Mouse (Mus musculus): ENCODE results near the gene Rbm5. TPM values are rescaled to one million over a fixed set of nuclear protein-coding genes. Genes with fewer than 3 reads are reported as not detected.

Gene Rbm5
- total and polyA plus RNA-seq, 3 experiments, result 67.6 to 85.3 (median 83.6) TPM

DNA sequence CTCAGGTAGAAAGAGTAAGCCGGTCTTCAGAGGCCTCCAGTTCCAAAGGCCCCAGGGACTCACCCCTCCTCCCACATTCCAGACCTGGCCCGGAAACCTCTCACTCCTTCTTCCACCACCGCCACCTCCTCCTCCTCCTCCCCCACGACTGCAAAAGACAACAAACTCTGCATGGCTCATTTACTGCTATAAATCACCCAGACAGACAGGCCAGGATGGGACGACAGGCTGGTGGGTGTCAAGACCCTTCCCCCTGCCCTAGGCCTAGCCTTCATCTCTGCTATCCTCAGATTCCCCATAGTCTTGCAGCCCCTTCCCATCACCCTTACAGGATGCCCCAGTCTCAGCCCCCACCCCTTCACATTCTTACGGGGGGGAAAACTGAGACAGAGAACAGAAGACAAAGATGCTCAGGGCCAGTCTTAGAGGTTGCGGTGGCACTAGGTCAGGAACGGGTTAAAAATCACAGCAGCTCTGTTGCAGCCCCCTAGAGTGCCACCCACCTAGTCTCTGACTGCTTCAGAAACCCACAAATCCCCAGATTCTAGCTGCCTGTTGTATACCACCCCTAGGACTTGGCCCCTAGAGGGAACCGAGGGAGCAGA, 71.3 kb downstream of the Rbm5 start:
- Histone ChIP-seq H3K9ac (ENCODE audit: insufficient read depth, low read depth) (no peak overlapping the region), H3K4me2 (ENCODE audit: insufficient read depth, low read depth, poor library complexity, severe bottlenecking) (no peak overlapping the region), H3K4me1 (ENCODE audit: control insufficient read depth in 1 of 2, insufficient read depth in 2 of 2) (peaks cover 3 to 30% of the 10 kb centered on the region in 2 experiments), H3K27ac (ENCODE audit: insufficient read depth, low read depth) (no peak overlapping the region), H3K79me2 (replicated peaks; ENCODE audit: control insufficient read depth, extremely low read depth, insufficient read depth, poor library complexity, severe bottlenecking) (no peaks in the 10 kb centered on the region), H3K36me3 (replicated peaks in 1 of 2; ENCODE audit: control insufficient read depth in 1 of 2, insufficient read depth in 1 of 2, low read length in 1 of 2) (no peaks in the 10 kb centered on the region), H3K9me3 (replicated peaks; ENCODE audit: low read length) (no peaks in the 10 kb centered on the region), H3K27me3 (replicated peaks) (peaks cover 79% of the 10 kb centered on the region), H3K4me3 (replicated peaks in 1 of 3; ENCODE audit: low read depth in 2 of 3, low read length in 2 of 3, poor library complexity in 1 of 3) (no peak overlapping the region)
- no peak for TF ChIP-seq CTCF (conservative IDR thresholded peaks at IDR 0.05 in 1 of 2, IDR thresholded peaks at IDR 0.05 in 1 of 2; ENCODE audit: low read depth in 2 of 2, low read length in 2 of 2)
- no peak for DNase-seq (ENCODE audit: extremely low read depth)
- dilution Hi-C loops (cut with MboI; ENCODE audit: extremely low pct_ligation_motif_present, extremely low pct_unique_long_range_greater_than_20kb, low sequenced_read_pairs), result no loop called here
- in situ Hi-C loops (cut with MboI; ENCODE audit: low pct_ligation_motif_present, low pct_unique_long_range_greater_than_20kb, low sequenced_read_pairs), result no loop called here

DNA sequence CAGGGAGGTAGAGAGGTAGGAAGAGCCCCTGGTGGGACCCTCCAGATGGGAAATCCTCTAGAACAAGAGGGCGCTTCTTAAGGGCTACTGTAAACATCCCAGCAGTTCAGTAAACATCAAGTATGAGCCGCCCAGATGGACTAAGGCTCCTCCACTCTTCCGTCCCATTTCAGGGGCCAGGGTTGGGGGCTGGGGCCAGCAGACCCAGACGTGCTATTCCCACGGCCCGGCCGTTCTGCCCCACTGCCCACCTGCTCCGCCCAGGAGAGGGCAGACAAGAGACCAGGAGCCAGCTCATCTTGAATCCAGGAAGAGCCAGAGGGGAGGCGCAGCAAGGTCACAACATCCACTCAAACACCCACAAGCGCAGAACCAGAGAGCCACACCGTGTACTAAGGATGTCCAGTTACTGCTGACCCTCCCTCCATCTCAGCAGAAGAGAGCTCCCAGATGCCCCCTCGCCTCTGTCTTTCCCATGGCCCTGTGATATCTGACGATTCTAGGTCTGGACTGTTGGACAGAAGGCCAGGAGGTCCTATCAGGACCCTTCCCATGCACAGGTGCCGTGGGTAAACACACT, 72.1 kb downstream of the Rbm5 start:
- TF ChIP-seq BHLHE40 (IDR thresholded peaks at IDR 0.05; ENCODE audit: low read depth, low read length) (no peak), MAFK (IDR thresholded peaks at IDR 0.05; ENCODE audit: insufficient replicate concordance, low read length) (no peak), UBTF (IDR thresholded peaks at IDR 0.05; ENCODE audit: low read depth, low read length) (no peak), CHD2 (IDR thresholded peaks at IDR 0.05; ENCODE audit: low read length) (no peak), GABPA (IDR thresholded peaks at IDR 0.05; ENCODE audit: insufficient replicate concordance, low read depth, low read length) (no peak), POLR2A (IDR thresholded peaks at IDR 0.05; ENCODE audit: low read depth, low read length) (no peak), SIN3A (IDR thresholded peaks at IDR 0.05; ENCODE audit: low read length) (no peak), MEF2A (IDR thresholded peaks at IDR 0.05; ENCODE audit: borderline replicate concordance, low read depth, low read length) (no peak), ZMIZ1 (IDR thresholded peaks at IDR 0.05; ENCODE audit: low read depth, low read length) (no peak), TBP (conservative IDR thresholded peaks at IDR 0.05; ENCODE audit: low read depth, low read length) (no peak), ETS1 (conservative IDR thresholded peaks at IDR 0.05; ENCODE audit: low read depth, low read length) (no peak), USF2 (conservative IDR thresholded peaks at IDR 0.05; ENCODE audit: low read depth, low read length) (no peak)
- Histone ChIP-seq H3K9me3 (replicated peaks; ENCODE audit: low read length) (no peaks in the 10 kb centered on the region), H3K9ac (ENCODE audit: insufficient read depth, low read depth) (no peak overlapping the region), H3K4me3 (replicated peaks in 1 of 3; ENCODE audit: low read depth in 2 of 3, low read length in 2 of 3, poor library complexity in 1 of 3) (no peak overlapping the region), H3K27ac (ENCODE audit: insufficient read depth, low read depth) (no peak overlapping the region), H3K36me3 (replicated peaks in 1 of 2; ENCODE audit: control insufficient read depth in 1 of 2, insufficient read depth in 1 of 2, low read length in 1 of 2) (no peaks in the 10 kb centered on the region), H3K79me2 (replicated peaks; ENCODE audit: control insufficient read depth, extremely low read depth, insufficient read depth, poor library complexity, severe bottlenecking) (no peaks in the 10 kb centered on the region), H3K27me3 (replicated peaks) (peaks cover 73% of the 10 kb centered on the region), H3K4me2 (ENCODE audit: insufficient read depth, low read depth, poor library complexity, severe bottlenecking) (no peak overlapping the region), H3K4me1 (ENCODE audit: control insufficient read depth in 1 of 2, insufficient read depth in 2 of 2) (peaks cover 3 to 30% of the 10 kb centered on the region in 2 experiments)
- dilution Hi-C loops (cut with MboI; ENCODE audit: extremely low pct_ligation_motif_present, extremely low pct_unique_long_range_greater_than_20kb, low sequenced_read_pairs), result no loop called here
- DNase-seq (ENCODE audit: extremely low read depth), result no peak
- in situ Hi-C loops (cut with MboI; ENCODE audit: low pct_ligation_motif_present, low pct_unique_long_range_greater_than_20kb, low sequenced_read_pairs), result no loop called here
